Comparison of ENCODE assay signal across 10 mouse cellular contexts in the genomic region with DNA sequence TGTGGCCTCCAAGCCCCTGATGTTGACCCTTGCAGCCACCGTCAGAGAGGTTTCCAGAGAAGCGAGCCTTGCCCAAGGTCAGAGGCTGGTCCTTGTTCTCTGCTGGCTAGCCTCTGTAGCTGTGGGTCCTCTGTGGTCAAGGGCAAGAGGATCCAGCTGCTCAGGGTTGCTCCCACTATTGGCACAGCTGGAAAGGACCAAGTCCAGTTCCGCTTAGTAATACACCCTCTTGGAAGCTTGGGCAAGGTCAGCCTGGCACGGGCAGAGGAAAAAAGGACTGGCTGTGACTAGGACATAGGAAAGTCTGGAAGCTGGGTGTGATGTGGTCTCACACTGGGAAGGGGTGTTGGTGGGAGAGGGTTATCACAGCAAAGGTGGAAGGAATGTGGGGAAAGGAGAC.
DNase-seq lines count a peak whose midpoint lies in the region; ATAC-seq and TF ChIP-seq lines count a peak whose summit lies in the region.
"Had no signal": no experiment of that assay in that cellular context is flagged by ENCODE, and none has a peak within 500 bp of the region (broad histone marks: within the 10 kb centered on the region; RNA-seq: fewer than 3 reads in every experiment).

No protein-coding gene starts in this region.

- DNase-seq in kidney, adult 2 months = peak; percentile 40
- DNase-seq in kidney, postnatal 25 days = no peak
- DNase-seq in adrenal gland, postnatal 14 days = peak; percentile 83
- DNase-seq in forebrain, postnatal 0 days = no peak
- no peak for DNase-seq in cerebellum, postnatal 10 days
- DNase-seq in lung, adult 2 months = no peak
- no peak for DNase-seq in layer of hippocampus, adult 11-12 months (ENCODE audit: low spot score)
- DNase-seq: lung, postnatal 10 days had no signal

- no peak overlapping the region for H3K9ac ChIP-seq in forebrain, postnatal 0 days
- no peak overlapping the region; the same call in 1 of the 2 replicates for H3K9ac ChIP-seq in midbrain, embryonic 16.5 days (ENCODE audit: low read depth, low read length)
- H3K9ac ChIP-seq: heart, embryonic 15.5 days had no signal

- no peaks in the 10 kb centered on the region for H3K36me3 ChIP-seq in kidney, adult 2 months (ENCODE audit: control insufficient read depth, insufficient read depth, low read length)
- no peaks in the 10 kb centered on the region for H3K36me3 ChIP-seq in forebrain, postnatal 0 days (ENCODE audit: insufficient read depth)
- no peaks in the 10 kb centered on the region for H3K36me3 ChIP-seq in midbrain, embryonic 16.5 days (ENCODE audit: control insufficient read depth, insufficient read depth, low read length)
- H3K36me3 ChIP-seq: heart, embryonic 15.5 days had no signal

- 51% methylated on average over 4 of the region's 4 CpGs for WGBS in kidney, adult 2 months
- WGBS in forebrain, postnatal 0 days = 74% methylated on average over 4 of the region's 4 CpGs
- 87% methylated on average over 4 of the region's 4 CpGs for WGBS in midbrain, embryonic 16.5 days
- WGBS in lung, adult 2 months = 79% methylated on average over 4 of the region's 4 CpGs

- H3K4me3 ChIP-seq in kidney, adult 2 months (ENCODE audit: insufficient read depth, low read depth, low read length) = no peak overlapping the region
- no peak overlapping the region for H3K4me3 ChIP-seq in forebrain, postnatal 0 days (ENCODE audit: low read depth, low read length)
- no peak overlapping the region for H3K4me3 ChIP-seq in midbrain, embryonic 16.5 days (ENCODE audit: low read depth, low read length)
- no peak overlapping the region for H3K4me3 ChIP-seq in lung, adult 2 months (replicated peaks; ENCODE audit: extremely low read depth, low read depth, low read length)
- H3K4me3 ChIP-seq: heart, embryonic 15.5 days had no signal

- ATAC-seq in forebrain, postnatal 0 days = no peak
- ATAC-seq in midbrain, embryonic 16.5 days = no peak

- no peak overlapping the region for H3K27ac ChIP-seq in kidney, adult 2 months (ENCODE audit: insufficient read depth, low read depth, low read length)
- H3K27ac ChIP-seq in forebrain, postnatal 0 days (ENCODE audit: low read depth, low read length) = peak overlapping the region; percentile 54; the same call in 1 of the 2 replicates
- H3K27ac ChIP-seq in midbrain, embryonic 16.5 days (ENCODE audit: low read length) = peak overlapping the region; percentile 60
- H3K27ac ChIP-seq: heart, embryonic 15.5 days had no signal

- no peaks in the 10 kb centered on the region for H3K27me3 ChIP-seq in kidney, adult 2 months (replicated peaks; ENCODE audit: control insufficient read depth, insufficient read depth, low read length)
- no peaks in the 10 kb centered on the region for H3K27me3 ChIP-seq in forebrain, postnatal 0 days (ENCODE audit: insufficient read depth, low read length)
- no peaks in the 10 kb centered on the region for H3K27me3 ChIP-seq in midbrain, embryonic 16.5 days (ENCODE audit: control insufficient read depth, insufficient read depth, low read depth, low read length)
- H3K27me3 ChIP-seq: heart, embryonic 15.5 days had no signal

- TF ChIP-seq POLR2A in kidney, adult 2 months (IDR thresholded peaks at IDR 0.05; ENCODE audit: low read depth, low read length) = no peak
- TF ChIP-seq POLR2A in lung, adult 2 months (IDR thresholded peaks at IDR 0.05; ENCODE audit: borderline replicate concordance, extremely low read depth, low read depth, low read length) = no peak

- no peak for TF ChIP-seq CTCF in kidney, adult 2 months (conservative IDR thresholded peaks at IDR 0.05; ENCODE audit: insufficient read depth, insufficient read length, low read depth, low read length)
- no peak for TF ChIP-seq CTCF in forebrain, postnatal 0 days (IDR thresholded peaks at IDR 0.05; ENCODE audit: low read depth)
- TF ChIP-seq CTCF in lung, adult 2 months (IDR thresholded peaks at IDR 0.05; ENCODE audit: insufficient read depth, low read length) = no peak

- H3K4me1 ChIP-seq in kidney, adult 2 months (ENCODE audit: control insufficient read depth, insufficient read depth, low read length) = no peaks in the 10 kb centered on the region
- peaks cover 14% of the 10 kb centered on the region; the same call in 1 of the 2 replicates for H3K4me1 ChIP-seq in forebrain, postnatal 0 days (ENCODE audit: insufficient read depth)
- peaks cover 19% of the 10 kb centered on the region for H3K4me1 ChIP-seq in midbrain, embryonic 16.5 days (ENCODE audit: control insufficient read depth, insufficient read depth, low read length)
- H3K4me1 ChIP-seq in lung, adult 2 months (ENCODE audit: control insufficient read depth, insufficient read depth, low read length) = no peaks in the 10 kb centered on the region

- H3K4me2 ChIP-seq in forebrain, postnatal 0 days (ENCODE audit: low read depth) = no peak overlapping the region
- no peak overlapping the region for H3K4me2 ChIP-seq in midbrain, embryonic 16.5 days (ENCODE audit: low read length)
- H3K4me2 ChIP-seq: heart, embryonic 15.5 days had no signal

- no peaks in the 10 kb centered on the region for H3K9me3 ChIP-seq in forebrain, postnatal 0 days (ENCODE audit: low read length)
- no peaks in the 10 kb centered on the region for H3K9me3 ChIP-seq in midbrain, embryonic 16.5 days (replicated peaks; ENCODE audit: control insufficient read depth, low read length, poor library complexity, severe bottlenecking)
- H3K9me3 ChIP-seq: heart, embryonic 15.5 days had no signal

Comparison
In these comparisons a context has a peak if more than half of its experiments do, and no peak if none do; other contexts are left out.
1. DNase-seq: peak in kidney, adult 2 months (single experiment) and adrenal gland, postnatal 14 days (single experiment); none in kidney, postnatal 25 days (0 of 2), forebrain, postnatal 0 days (single experiment), cerebellum, postnatal 10 days (0 of 2), lung, adult 2 months (single experiment) and layer of hippocampus, adult 11-12 months (single experiment).